Comparison of ENCODE assay signal across 21 mouse cellular contexts in the genomic region with DNA sequence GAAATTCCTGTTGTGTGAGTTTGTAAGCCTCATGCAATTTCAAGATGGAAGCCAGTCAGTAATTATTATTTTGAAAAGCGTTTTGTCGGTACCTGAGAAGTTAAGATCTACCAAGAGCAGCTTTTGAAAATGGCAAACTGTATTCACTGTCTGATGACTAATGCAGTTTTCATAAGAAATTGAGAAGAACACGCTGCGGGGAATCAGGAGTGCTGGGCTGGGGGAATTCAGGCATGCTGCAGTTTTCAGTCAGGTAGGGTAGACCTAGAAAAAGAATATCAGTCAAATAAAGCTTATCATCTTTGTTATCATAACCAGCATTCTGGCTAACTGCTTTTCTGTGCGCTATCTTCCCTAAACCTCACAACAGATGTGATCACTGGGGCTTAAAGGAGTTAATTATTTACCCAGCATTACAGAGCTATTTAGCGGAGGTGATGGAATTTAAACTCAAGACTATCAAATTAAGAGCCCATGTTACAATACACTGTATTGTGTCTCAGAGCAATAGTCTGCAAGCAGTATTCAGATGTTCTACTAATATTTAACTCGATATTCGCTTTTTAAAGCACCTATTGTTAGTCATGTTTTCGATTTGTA. TPM values are rescaled to one million over a fixed set of nuclear protein-coding genes. Genes with fewer than 3 reads are reported as not detected.
DNase-seq lines count a peak whose midpoint lies in the region; ATAC-seq lines count a peak whose summit lies in the region.
"Had no signal": no experiment of that assay in that cellular context is flagged by ENCODE, and none has a peak within 500 bp of the region (broad histone marks: within the 10 kb centered on the region; RNA-seq: fewer than 3 reads in every experiment).

No protein-coding gene starts in this region.

- no peaks in the 10 kb centered on the region for H3K9me3 ChIP-seq in hindbrain, embryonic 16.5 days (ENCODE audit: control insufficient read depth, low read length)
- no peaks in the 10 kb centered on the region for H3K9me3 ChIP-seq in kidney, embryonic 14.5 days (ENCODE audit: control insufficient read depth, low read length)
- no peaks in the 10 kb centered on the region for H3K9me3 ChIP-seq in stomach, embryonic 15.5 days
- H3K9me3 ChIP-seq: embryonic facial prominence, embryonic 13.5 days; heart, embryonic 15.5 days; limb, embryonic 13.5 days had no signal

- H3K4me2 ChIP-seq in hindbrain, embryonic 16.5 days (ENCODE audit: low read length), result no peak overlapping the region
- no peak overlapping the region for H3K4me2 ChIP-seq in kidney, embryonic 14.5 days (replicated peaks; ENCODE audit: low read depth, low read length)
- no peak overlapping the region for H3K4me2 ChIP-seq in stomach, embryonic 15.5 days
- H3K4me2 ChIP-seq: embryonic facial prominence, embryonic 13.5 days; heart, embryonic 15.5 days; limb, embryonic 13.5 days had no signal

- H3K4me3 ChIP-seq in hindbrain, embryonic 16.5 days (ENCODE audit: low read length), result no peak overlapping the region
- no peak overlapping the region for H3K4me3 ChIP-seq in kidney, embryonic 14.5 days (ENCODE audit: low read length)
- no peak overlapping the region for H3K4me3 ChIP-seq in stomach, embryonic 15.5 days (replicated peaks)
- H3K4me3 ChIP-seq: embryonic facial prominence, embryonic 13.5 days; heart, adult 2 months; heart, embryonic 15.5 days; layer of hippocampus, adult 2 months; limb, embryonic 13.5 days; megakaryocyte, embryonic 14.5 days had no signal

- ATAC-seq in hindbrain, embryonic 16.5 days, result 0 out of 2 replicates have a peak, but pooled peaks have one; percentile 24
- peak; percentile 84 for ATAC-seq in kidney, embryonic 14.5 days (ENCODE audit: low FRiP score, low TSS enrichment)
- peak; percentile 80 for ATAC-seq in stomach, embryonic 15.5 days (ENCODE audit: insufficient read depth, low FRiP score, low read depth)
- ATAC-seq: activated CD4-positive, CD25-positive, alpha-beta regulatory T cell, adult 4 months; midbrain, embryonic 16.5 days had no signal

- 70% methylated on average over 9 of the region's 9 CpGs for WGBS in hindbrain, embryonic 16.5 days
- WGBS in kidney, embryonic 14.5 days, result 69% methylated on average over 9 of the region's 9 CpGs
- WGBS in stomach, embryonic 15.5 days, result 63% methylated on average over 9 of the region's 9 CpGs

- no peak overlapping the region for H3K27ac ChIP-seq in hindbrain, embryonic 16.5 days (ENCODE audit: low read depth, low read length)
- H3K27ac ChIP-seq in kidney, embryonic 14.5 days (ENCODE audit: low read depth, low read length), result no peak overlapping the region; the same call in 1 of the 2 replicates
- H3K27ac ChIP-seq in stomach, embryonic 15.5 days, result no peak overlapping the region
- H3K27ac ChIP-seq: embryonic facial prominence, embryonic 13.5 days; heart, adult 2 months; heart, embryonic 15.5 days; layer of hippocampus, adult 2 months; limb, embryonic 13.5 days had no signal

- DNase-seq in kidney, adult 8-10 months, result peak; percentile 10 to 64
- DNase-seq in kidney, postnatal 10 days, result no peak
- DNase-seq in thymus, postnatal 0 days (ENCODE audit: low spot score), result no peak
- no peak for DNase-seq in adrenal gland, postnatal 4 days (ENCODE audit: low spot score in 2 of 2)
- no peak for DNase-seq in right cerebral cortex, adult 18-20 months
- DNase-seq: adrenal gland, postnatal 25 days; cerebellum, adult 8-10 months; gastrocnemius, postnatal 10 days; heart, adult 2 months; lung, postnatal 10 days had no signal

- no peak overlapping the region for H3K9ac ChIP-seq in hindbrain, embryonic 16.5 days (ENCODE audit: low read depth, low read length)
- H3K9ac ChIP-seq in kidney, embryonic 14.5 days (ENCODE audit: low read depth, low read length), result no peak overlapping the region
- H3K9ac ChIP-seq in stomach, embryonic 15.5 days, result no peak overlapping the region
- H3K9ac ChIP-seq: embryonic facial prominence, embryonic 13.5 days; heart, embryonic 15.5 days; limb, embryonic 13.5 days had no signal

- no peaks in the 10 kb centered on the region for H3K4me1 ChIP-seq in hindbrain, embryonic 16.5 days (ENCODE audit: control insufficient read depth, insufficient read depth, low read depth, low read length)
- H3K4me1 ChIP-seq in kidney, embryonic 14.5 days (ENCODE audit: control insufficient read depth, insufficient read depth, low read length), result no peaks in the 10 kb centered on the region
- H3K4me1 ChIP-seq in stomach, embryonic 15.5 days, result no peaks in the 10 kb centered on the region
- H3K4me1 ChIP-seq: embryonic facial prominence, embryonic 13.5 days; limb, embryonic 13.5 days had no signal

- no peaks in the 10 kb centered on the region for H3K36me3 ChIP-seq in hindbrain, embryonic 16.5 days (ENCODE audit: control insufficient read depth, insufficient read depth, low read length)
- H3K36me3 ChIP-seq in kidney, embryonic 14.5 days (ENCODE audit: control insufficient read depth, insufficient read depth, low read length), result no peaks in the 10 kb centered on the region
- no peaks in the 10 kb centered on the region for H3K36me3 ChIP-seq in stomach, embryonic 15.5 days
- H3K36me3 ChIP-seq: embryonic facial prominence, embryonic 13.5 days; heart, embryonic 15.5 days; limb, embryonic 13.5 days had no signal

- H3K27me3 ChIP-seq in hindbrain, embryonic 16.5 days (replicated peaks; ENCODE audit: control insufficient read depth, insufficient read depth, low read length), result no peaks in the 10 kb centered on the region
- H3K27me3 ChIP-seq in kidney, embryonic 14.5 days (ENCODE audit: control insufficient read depth, insufficient read depth, low read length), result no peaks in the 10 kb centered on the region
- no peaks in the 10 kb centered on the region for H3K27me3 ChIP-seq in stomach, embryonic 15.5 days (replicated peaks)
- H3K27me3 ChIP-seq: embryonic facial prominence, embryonic 13.5 days; heart, embryonic 15.5 days; limb, embryonic 13.5 days; megakaryocyte, embryonic 14.5 days had no signal

RNA-seq across cellular contexts. Expression of a gene that starts 9.1 kb away (rescaled TPM):
- 2.8 and 4.2 TPM in 2 replicates for polyA plus RNA-seq in hindbrain, embryonic 16.5 days (2015; fragmentation: Nextera tagmentation; extraction: Ambion mirVana)
- 4.1 and 5.2 TPM in 2 replicates for polyA plus RNA-seq in kidney, embryonic 14.5 days (2014; fragmentation: Nextera tagmentation; extraction: Ambion mirVana)
- polyA plus RNA-seq in stomach, embryonic 15.5 days (2015; fragmentation: Nextera tagmentation; extraction: Ambion mirVana), result 3.1 and 3.9 TPM in 2 replicates
- polyA plus RNA-seq in thymus, postnatal 0 days (2015; fragmentation: Nextera tagmentation; extraction: Ambion mirVana), result 2.2 and 3.1 TPM in 2 replicates
- 1 to 10 TPM; 5.2 to 6.7 TPM for total RNA-seq in adrenal gland, postnatal 4 days (2021)
- polyA plus RNA-seq: C2C12 had no signal

Comparison
In these comparisons a context has a peak if more than half of its experiments do, and no peak if none do; other contexts are left out.
1. DNase-seq: peak in kidney, adult 8-10 months (2 of 2); none in kidney, postnatal 10 days (single experiment), thymus, postnatal 0 days (single experiment), adrenal gland, postnatal 4 days (0 of 2) and right cerebral cortex, adult 18-20 months (single experiment).
2. ATAC-seq: peak in every context shown above with its lines; median percentile 84 in kidney, embryonic 14.5 days; 80 in stomach, embryonic 15.5 days; 24 in hindbrain, embryonic 16.5 days.